Mouse (Mus musculus): ENCODE data around the gene Gm21304. TPM values are rescaled to one million over a fixed set of nuclear protein-coding genes. Genes with fewer than 3 reads are reported as not detected.

The Gm21304 gene
- not detected for polyA plus RNA-seq (2014; fragmentation: Illumina TruSeq; extraction: RNeasy Lipid Tissue Mini Kit (QIAGEN cat#74804); ENCODE audit: low replicate concordance)

GRCm38 (mm10) chr10:104168215-104168614 lies at the start of gene Gm21304:
TSS of gene Gm21304 (plus strand) at chr10:104168515.

GRCm38 (mm10) chr10:104142687-104143086 lies 25.6 kb upstream of the Gm21304 start, which contains the start of gene Gm21293:
TSS of gene Gm21293 (plus strand) at chr10:104142987.

GRCm38 (mm10) chr10:104151197-104151596 lies 17.1 kb upstream of the Gm21304 start, which contains the start of gene Gm6763:
TSS of gene Gm6763 (plus strand) at chr10:104151497.

GRCm38 (mm10) chr10:104159706-104160105 lies 8.6 kb upstream of the Gm21304 start, which contains the start of gene Gm8764:
TSS of gene Gm8764 (plus strand) at chr10:104160006.

GRCm38 (mm10) chr10:104176724-104177123 lies 8.4 kb downstream of the Gm21304 start, which contains the start of gene Gm21312:
TSS of gene Gm21312 (plus strand) at chr10:104177024.

GRCm38 (mm10) chr10:104185233-104185632 lies 16.9 kb downstream of the Gm21304 start, which contains the start of gene Gm20765:
TSS of gene Gm20765 (plus strand) at chr10:104185533.

GRCm38 (mm10) chr10:104193742-104194141 lies 25.4 kb downstream of the Gm21304 start, which contains the start of gene Gm4340:
TSS of gene Gm4340 (plus strand) at chr10:104194042.

Other genes starting within 250 kb of the Gm21304 start
- not detected for gene Gm21293, start 25.5 kb upstream of the Gm21304 start, polyA plus RNA-seq (2014; fragmentation: Illumina TruSeq; extraction: RNeasy Lipid Tissue Mini Kit (QIAGEN cat#74804); ENCODE audit: low replicate concordance)
- gene Gm6763, start 17.0 kb upstream of the Gm21304 start, polyA plus RNA-seq (2014; fragmentation: Illumina TruSeq; extraction: RNeasy Lipid Tissue Mini Kit (QIAGEN cat#74804); ENCODE audit: low replicate concordance) = not detected
- not detected for gene Gm8764, start 8.5 kb upstream of the Gm21304 start, polyA plus RNA-seq (2014; fragmentation: Illumina TruSeq; extraction: RNeasy Lipid Tissue Mini Kit (QIAGEN cat#74804); ENCODE audit: low replicate concordance)
- not detected for gene Gm21312, start 8.5 kb downstream of the Gm21304 start, polyA plus RNA-seq (2014; fragmentation: Illumina TruSeq; extraction: RNeasy Lipid Tissue Mini Kit (QIAGEN cat#74804); ENCODE audit: low replicate concordance)
- gene Gm20765, start 17.0 kb downstream of the Gm21304 start, polyA plus RNA-seq (2014; fragmentation: Illumina TruSeq; extraction: RNeasy Lipid Tissue Mini Kit (QIAGEN cat#74804); ENCODE audit: low replicate concordance) = not detected
- gene Gm4340, start 25.5 kb downstream of the Gm21304 start, polyA plus RNA-seq (2014; fragmentation: Illumina TruSeq; extraction: RNeasy Lipid Tissue Mini Kit (QIAGEN cat#74804); ENCODE audit: low replicate concordance) = not detected

Data from small intestine, adult 10 weeks (tissue).